Mouse (Mus musculus): ENCODE measurements around the gene Edf1.

DNA sequence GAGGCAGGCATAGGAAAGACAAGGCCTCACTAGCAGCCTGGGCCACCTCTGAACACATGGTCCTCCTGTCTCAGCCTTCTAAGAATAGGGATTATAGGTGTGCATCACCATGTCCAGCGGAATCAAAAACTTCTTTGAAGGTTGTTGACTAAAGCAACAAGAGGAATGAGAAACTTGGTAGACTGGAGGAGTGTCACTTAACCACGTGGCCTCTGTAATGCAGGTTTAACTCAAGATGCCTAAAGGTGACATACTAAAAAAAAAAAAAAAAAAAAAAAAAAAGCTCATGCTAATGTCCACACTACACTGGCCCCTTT, 22.8 kb upstream of the Edf1 start:
- TF ChIP-seq CTCF (IDR thresholded peaks at IDR 0.05; ENCODE audit: borderline replicate concordance, extremely low read depth, insufficient read depth, insufficient read length) (no peak), POLR2A (IDR thresholded peaks at IDR 0.05; ENCODE audit: borderline replicate concordance, extremely low read depth, insufficient read depth, insufficient read length, poor library complexity, severe bottlenecking) (no peak)

Measured in brain, embryonic 14.5 days (tissue).